Mouse (Mus musculus): ENCODE data around the gene Wwox. TPM values are rescaled to one million over a fixed set of nuclear protein-coding genes. Genes with fewer than 3 reads are reported as not detected.

The Wwox gene
- polyA plus RNA-seq, 1 experiment from 2014 or later: 8.9 TPM

- no peak overlapping the region for H3K9ac ChIP-seq (ENCODE audit: low read length)
- ATAC-seq (no peak), DNase-seq (ENCODE audit: low spot score) (no peak)
- no peaks in the 10 kb centered on the region for H3K36me3 ChIP-seq (ENCODE audit: control insufficient read depth, insufficient read depth, low read length)
- no peaks in the 10 kb centered on the region for H3K4me1 ChIP-seq (ENCODE audit: control insufficient read depth, insufficient read depth, low read length)
- H3K27me3 ChIP-seq (replicated peaks; ENCODE audit: control insufficient read depth, insufficient read depth, low read length): no peaks in the 10 kb centered on the region
- H3K9me3 ChIP-seq (replicated peaks; ENCODE audit: control insufficient read depth, low read length): no peaks in the 10 kb centered on the region
- WGBS: 86% methylated on average over 10 of the region's 10 CpGs
- no peak overlapping the region for H3K27ac ChIP-seq (ENCODE audit: low read depth, low read length)
- H3K4me3 ChIP-seq (ENCODE audit: low read depth, low read length): no peak overlapping the region
- no peak overlapping the region for H3K4me2 ChIP-seq (ENCODE audit: low read length)
These were observed 241.7 kb downstream of the Wwox start for GRCm38 (mm10) chr8:114681136-114681535.

GRCm38 (mm10) chr8:114682166-114682565, 242.7 kb downstream of the Wwox start:
- Histone ChIP-seq H3K4me1 (ENCODE audit: control insufficient read depth, insufficient read depth, low read length) (no peaks in the 10 kb centered on the region), H3K4me3 (ENCODE audit: low read depth, low read length) (no peak overlapping the region), H3K9ac (ENCODE audit: low read length) (no peak overlapping the region), H3K36me3 (ENCODE audit: control insufficient read depth, insufficient read depth, low read length) (no peaks in the 10 kb centered on the region), H3K27ac (ENCODE audit: low read depth, low read length) (no peak overlapping the region), H3K27me3 (replicated peaks; ENCODE audit: control insufficient read depth, insufficient read depth, low read length) (no peaks in the 10 kb centered on the region), H3K9me3 (replicated peaks; ENCODE audit: control insufficient read depth, low read length) (no peaks in the 10 kb centered on the region), H3K4me2 (ENCODE audit: low read length) (no peak overlapping the region)
- WGBS: 47% methylated on average over 10 of the region's 10 CpGs
- no peak for ATAC-seq
- DNase-seq (ENCODE audit: low spot score): peak; percentile 30

GRCm38 (mm10) chr8:114684046-114684702, 244.7 kb downstream of the Wwox start:
- Histone ChIP-seq H3K9me3 (replicated peaks; ENCODE audit: control insufficient read depth, low read length) (no peaks in the 10 kb centered on the region), H3K36me3 (ENCODE audit: control insufficient read depth, insufficient read depth, low read length) (no peaks in the 10 kb centered on the region), H3K9ac (ENCODE audit: low read length) (no peak overlapping the region), H3K27me3 (replicated peaks; ENCODE audit: control insufficient read depth, insufficient read depth, low read length) (no peaks in the 10 kb centered on the region), H3K4me2 (ENCODE audit: low read length) (no peak overlapping the region), H3K4me1 (ENCODE audit: control insufficient read depth, insufficient read depth, low read length) (no peaks in the 10 kb centered on the region), H3K4me3 (ENCODE audit: low read depth, low read length) (no peak overlapping the region), H3K27ac (ENCODE audit: low read depth, low read length) (no peak overlapping the region)
- 88% methylated on average over 11 of the region's 11 CpGs for WGBS
- ATAC-seq (no peak), DNase-seq (ENCODE audit: low spot score) (no peak)

GRCm38 (mm10) chr8:114686462-114686861, 247.0 kb downstream of the Wwox start:
- Histone ChIP-seq H3K27me3 (replicated peaks; ENCODE audit: control insufficient read depth, insufficient read depth, low read length) (no peaks in the 10 kb centered on the region), H3K4me3 (ENCODE audit: low read depth, low read length) (no peak overlapping the region), H3K4me1 (ENCODE audit: control insufficient read depth, insufficient read depth, low read length) (no peaks in the 10 kb centered on the region), H3K4me2 (ENCODE audit: low read length) (no peak overlapping the region), H3K27ac (ENCODE audit: low read depth, low read length) (no peak overlapping the region), H3K9ac (ENCODE audit: low read length) (no peak overlapping the region), H3K36me3 (ENCODE audit: control insufficient read depth, insufficient read depth, low read length) (no peaks in the 10 kb centered on the region), H3K9me3 (replicated peaks; ENCODE audit: control insufficient read depth, low read length) (no peaks in the 10 kb centered on the region)
- ATAC-seq (no peak), DNase-seq (ENCODE audit: low spot score) (no peak)
- WGBS: 88% methylated on average over 4 of the region's 4 CpGs

GRCm38 (mm10) chr8:114688732-114689131, 249.3 kb downstream of the Wwox start:
- no peak overlapping the region for H3K4me2 ChIP-seq (ENCODE audit: low read length)
- H3K4me3 ChIP-seq (ENCODE audit: low read depth, low read length): no peak overlapping the region
- 87% methylated on average over 11 of the region's 11 CpGs for whole genome bisulfite sequencing
- H3K27me3 ChIP-seq (replicated peaks; ENCODE audit: control insufficient read depth, insufficient read depth, low read length): no peaks in the 10 kb centered on the region
- no peaks in the 10 kb centered on the region for H3K36me3 ChIP-seq (ENCODE audit: control insufficient read depth, insufficient read depth, low read length)
- H3K9ac ChIP-seq (ENCODE audit: low read length): no peak overlapping the region
- H3K27ac ChIP-seq (ENCODE audit: low read depth, low read length): no peak overlapping the region
- DNase-seq (ENCODE audit: low spot score) (no peak), ATAC-seq (no peak)
- no peaks in the 10 kb centered on the region for H3K4me1 ChIP-seq (ENCODE audit: control insufficient read depth, insufficient read depth, low read length)
- H3K9me3 ChIP-seq (replicated peaks; ENCODE audit: control insufficient read depth, low read length): no peaks in the 10 kb centered on the region

GRCm38 (mm10) chr8:114694566-114695198, 255.2 kb downstream of the Wwox start:
- H3K9ac ChIP-seq (ENCODE audit: low read length): no peak overlapping the region
- peak; percentile 52 for DNase-seq (ENCODE audit: low spot score)
- H3K4me1 ChIP-seq (ENCODE audit: control insufficient read depth, insufficient read depth, low read length): no peaks in the 10 kb centered on the region
- H3K36me3 ChIP-seq (ENCODE audit: control insufficient read depth, insufficient read depth, low read length): no peaks in the 10 kb centered on the region
- no peak overlapping the region for H3K4me3 ChIP-seq (ENCODE audit: low read depth, low read length)
- H3K4me2 ChIP-seq (ENCODE audit: low read length): no peak overlapping the region
- no peaks in the 10 kb centered on the region for H3K27me3 ChIP-seq (replicated peaks; ENCODE audit: control insufficient read depth, insufficient read depth, low read length)
- H3K9me3 ChIP-seq (replicated peaks; ENCODE audit: control insufficient read depth, low read length): no peaks in the 10 kb centered on the region
- H3K27ac ChIP-seq (ENCODE audit: low read depth, low read length): no peak overlapping the region
- 82% methylated on average over 4 of the region's 4 CpGs for WGBS
- no peak for ATAC-seq

GRCm38 (mm10) chr8:114703517-114703916, 264.1 kb downstream of the Wwox start:
- Histone ChIP-seq H3K4me1 (ENCODE audit: control insufficient read depth, insufficient read depth, low read length) (peaks cover 5% of the 10 kb centered on the region; the same call in 1 of the 2 replicates), H3K36me3 (ENCODE audit: control insufficient read depth, insufficient read depth, low read length) (no peaks in the 10 kb centered on the region), H3K27ac (ENCODE audit: low read depth, low read length) (no peak overlapping the region), H3K9me3 (replicated peaks; ENCODE audit: control insufficient read depth, low read length) (no peaks in the 10 kb centered on the region), H3K9ac (ENCODE audit: low read length) (no peak overlapping the region), H3K4me2 (ENCODE audit: low read length) (no peak overlapping the region), H3K27me3 (replicated peaks; ENCODE audit: control insufficient read depth, insufficient read depth, low read length) (no peaks in the 10 kb centered on the region), H3K4me3 (ENCODE audit: low read depth, low read length) (no peak overlapping the region)
- no peak for DNase-seq (ENCODE audit: low spot score)
- no peak for ATAC-seq
- WGBS: 70% methylated on average over 5 of the region's 5 CpGs

- no peaks in the 10 kb centered on the region for H3K27me3 ChIP-seq (replicated peaks; ENCODE audit: control insufficient read depth, insufficient read depth, low read length)
- H3K27ac ChIP-seq (ENCODE audit: low read depth, low read length): no peak overlapping the region
- no peak overlapping the region for H3K9ac ChIP-seq (ENCODE audit: low read length)
- no peak overlapping the region for H3K4me2 ChIP-seq (ENCODE audit: low read length)
- peak; percentile 35 for DNase-seq (ENCODE audit: low spot score)
- 57% methylated on average over 15 of the region's 15 CpGs for WGBS
- peak; percentile 44; the same call in 1 of the 2 replicates for ATAC-seq
- H3K9me3 ChIP-seq (replicated peaks; ENCODE audit: control insufficient read depth, low read length): no peaks in the 10 kb centered on the region
- H3K4me3 ChIP-seq (ENCODE audit: low read depth, low read length): no peak overlapping the region
- no peaks in the 10 kb centered on the region for H3K36me3 ChIP-seq (ENCODE audit: control insufficient read depth, insufficient read depth, low read length)
- peaks cover 5% of the 10 kb centered on the region; the same call in 1 of the 2 replicates for H3K4me1 ChIP-seq (ENCODE audit: control insufficient read depth, insufficient read depth, low read length)
These were observed 268.2 kb downstream of the Wwox start for GRCm38 (mm10) chr8:114707538-114708138.
